Mouse (Mus musculus) R1 (cell line): ENCODE measurements at regions not wholly inside any gene's neighbourhood (a gene's known extent, or its start where the extent isn't known, plus 50 kb on each side); places are given as distances from the start of the nearest gene placed in this dataset.

Experiments used
- DNase-seq: peaks from one replicate; pipeline ENCODE4 v3.0.0-alpha.2; 2018; ENCODE audit warnings: low read depth, low spot score

DNA sequence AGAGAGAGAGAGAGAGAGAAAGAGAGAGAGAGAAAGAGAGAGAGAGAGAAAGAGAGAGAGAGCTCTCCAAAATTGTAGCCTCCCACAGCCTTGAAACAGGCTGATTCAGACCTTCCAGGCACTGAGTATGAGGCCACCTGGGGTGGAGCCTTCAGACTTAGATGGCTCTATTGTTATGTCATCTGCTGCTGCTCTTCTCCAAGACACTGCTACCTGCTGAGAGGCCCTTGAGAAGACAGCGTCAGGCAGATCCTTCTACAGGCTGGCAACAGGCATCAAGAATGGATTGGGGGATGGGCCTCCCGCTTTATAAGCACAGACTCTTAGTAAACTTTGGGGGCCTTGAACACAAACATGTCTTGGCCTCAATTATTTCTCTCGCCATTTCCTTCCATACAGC lies 1340.9 kb upstream of the Adgrl3 start:
- DNase-seq, result peak; percentile 95

DNA sequence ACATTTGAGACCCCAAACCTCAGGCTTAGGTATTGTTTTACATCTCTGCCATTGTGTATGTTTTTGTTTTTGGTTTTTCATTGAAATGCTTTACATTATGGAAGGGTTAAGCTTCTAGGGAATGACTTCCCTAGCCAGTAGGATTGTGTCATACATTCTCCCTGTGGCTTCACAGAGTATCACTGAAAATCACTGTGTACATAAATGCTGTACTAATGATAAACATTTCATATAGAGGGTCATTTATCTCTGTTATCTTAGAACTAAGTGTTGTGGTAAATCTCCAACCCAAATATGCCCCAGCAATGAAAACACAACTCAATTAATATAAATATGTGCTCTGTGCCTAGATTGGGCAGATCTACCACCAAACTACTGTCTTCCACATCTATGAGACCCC lies 1339.6 kb upstream of the Adgrl3 start:
- DNase-seq, result no peak

DNA sequence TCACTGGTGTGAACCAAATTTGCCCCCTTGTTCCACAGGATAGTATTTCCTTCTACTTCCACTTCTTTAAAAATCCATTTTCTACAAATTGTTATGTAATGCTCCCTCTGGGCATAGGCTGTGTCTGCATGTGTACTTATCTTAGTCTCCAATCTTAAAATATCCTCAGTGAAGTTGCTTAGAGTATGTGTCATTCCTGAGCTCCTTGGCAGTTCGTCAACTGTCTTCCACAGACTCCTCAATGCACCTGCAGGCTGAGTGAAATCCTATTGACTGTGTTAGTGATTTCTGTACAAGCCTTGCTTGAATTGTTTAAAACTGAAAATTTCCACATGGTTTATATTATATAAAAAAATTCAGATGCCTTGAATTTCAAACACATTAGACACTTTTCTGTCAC lies 1313.3 kb upstream of the Adgrl3 start:
- DNase-seq, result no peak

- no peak for DNase-seq
Observed at GRCm38 (mm10) chr5:79734885-79735284, 1285.1 kb upstream of the Adgrl3 start.

DNA sequence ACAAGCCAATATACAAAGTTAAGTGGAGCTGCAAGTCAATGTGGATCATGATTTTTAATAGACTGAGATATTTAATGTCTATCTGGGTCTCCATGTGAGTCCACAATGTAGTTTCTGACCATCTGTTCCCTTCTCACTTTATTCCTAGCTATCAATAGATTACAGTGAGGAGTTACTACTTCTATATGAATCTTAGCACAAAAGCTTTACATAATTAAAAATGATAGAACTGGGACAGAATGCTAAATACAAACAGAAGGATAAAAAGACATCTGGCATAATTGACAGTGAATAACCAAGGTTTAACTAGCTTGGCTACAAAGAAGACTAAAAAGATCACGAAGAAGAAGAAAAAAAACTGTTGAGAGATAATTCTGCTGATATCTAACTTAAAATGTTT lies 1235.5 kb upstream of the Adgrl3 start:
- no peak for DNase-seq

GRCm38 (mm10) chr5:79826531-79826930 lies 1193.4 kb upstream of the Adgrl3 start:
- DNase-seq, result peak; percentile 84

- no peak for DNase-seq
Observed at GRCm38 (mm10) chr5:79846456-79846855, 1173.5 kb upstream of the Adgrl3 start.

DNA sequence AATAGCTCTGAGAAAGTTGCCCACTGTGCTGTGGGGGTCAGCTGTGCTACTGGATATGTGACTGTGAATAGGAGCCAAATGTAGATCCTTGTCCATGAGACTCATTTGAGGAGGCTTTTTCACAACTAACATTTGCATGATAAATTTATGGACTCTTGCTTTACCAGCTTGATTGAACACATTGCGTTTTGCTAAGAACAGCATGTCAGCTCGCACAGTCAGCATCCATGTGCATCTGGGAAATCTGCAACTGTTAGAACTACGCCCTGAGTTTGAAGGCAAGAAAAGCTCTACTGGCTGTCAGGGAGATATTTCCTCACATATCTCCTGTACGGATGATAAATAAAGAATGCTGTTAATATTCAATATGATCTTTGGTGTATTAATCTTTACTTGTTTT lies 1164.1 kb upstream of the Adgrl3 start:
- no peak for DNase-seq

GRCm38 (mm10) chr5:79900713-79901112 lies 1119.2 kb upstream of the Adgrl3 start:
- no peak for DNase-seq

DNA sequence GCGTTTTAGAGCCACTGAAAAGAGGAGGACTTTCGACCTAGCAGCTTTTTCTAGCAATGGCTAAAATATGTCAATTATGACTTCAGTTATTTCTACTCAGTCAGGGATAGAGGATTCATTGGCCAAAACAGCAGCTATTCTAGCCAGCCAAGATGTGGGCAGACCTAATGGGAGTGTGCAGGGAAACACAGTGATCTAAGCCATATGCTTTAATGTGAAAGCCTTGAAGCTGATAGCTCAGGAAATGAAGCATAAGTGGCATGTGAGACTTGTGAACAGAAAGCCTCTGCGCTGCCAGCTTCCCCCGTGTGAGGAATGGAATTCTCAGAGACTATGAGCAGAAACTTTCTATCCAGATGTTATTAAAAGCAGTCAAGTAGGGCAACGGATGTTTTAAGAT lies 1114.6 kb upstream of the Adgrl3 start:
- DNase-seq, result no peak
